7 mouse cellular contexts compared by ENCODE assay signal in genomic region chr2:84650464-84651195, GRCm38 (mm10). TPM values are rescaled to one million over a fixed set of nuclear protein-coding genes. Genes with fewer than 3 reads are reported as not detected.
DNase-seq lines count a peak whose midpoint lies in the region; ATAC-seq and TF ChIP-seq lines count a peak whose summit lies in the region.

TSS of gene Ctnnd1 (minus strand) at chr2:84650765.

- DNase-seq in adrenal gland, postnatal 10 days = peak; percentile 90
- peak; percentile 93 for DNase-seq in embryo, embryonic 10 days (ENCODE audit: low spot score)
- peak; percentile 74 to 86 for DNase-seq in gastrocnemius, adult 8-10 months (ENCODE audit: low spot score in 2 of 2)
- peak; percentile 96 for DNase-seq in hindbrain, postnatal 0 days (ENCODE audit: low spot score)
- peak; percentile 80 to 85 for DNase-seq in left cerebral cortex, adult 2 months (ENCODE audit: extremely low spot score in 1 of 2, low spot score in 2 of 2)
- DNase-seq in right cerebral cortex, postnatal 14 days = peak; percentile 74

- peak within 1 kb of the TSS; percentile 73 for H3K4me3 ChIP-seq in hindbrain, postnatal 0 days (ENCODE audit: low read length)
- peak within 1 kb of the TSS; percentile 68 for H3K4me3 ChIP-seq in left cerebral cortex, adult 2 months
- peak within 1 kb of the TSS; percentile 74 for H3K4me3 ChIP-seq in macrophage (ENCODE audit: inconsistent target)

- no peaks in the 10 kb centered on the region for H3K27me3 ChIP-seq in hindbrain, postnatal 0 days (ENCODE audit: insufficient read depth, low read length)

- ATAC-seq in hindbrain, postnatal 0 days = peak; percentile 99

- peaks cover 4% of the 10 kb centered on the region; the same call in 1 of the 2 replicates for H3K4me1 ChIP-seq in hindbrain, postnatal 0 days (ENCODE audit: insufficient read depth, low read length)

- H3K4me2 ChIP-seq in hindbrain, postnatal 0 days (ENCODE audit: low read depth, low read length) = peak within 1 kb of the TSS; percentile 77

- intact Hi-C loops in left cerebral cortex, adult 2 months (cut with DNase I) = loop anchor here (1.0 kb wide), 1 partner anchor 32 kb away; no protein-coding TSS in a partner anchor

- H3K27ac ChIP-seq in hindbrain, postnatal 0 days = peak within 1 kb of the TSS; percentile 94
- H3K27ac ChIP-seq in left cerebral cortex, adult 2 months = peak within 1 kb of the TSS; percentile 95
- H3K27ac ChIP-seq in macrophage = peak within 1 kb of the TSS; percentile 92

- H3K9me3 ChIP-seq in hindbrain, postnatal 0 days (ENCODE audit: low read length) = no peaks in the 10 kb centered on the region

- WGBS in hindbrain, postnatal 0 days = 0% methylated on average over 15 of the region's 15 CpGs
- 0% methylated on average over 13 of the region's 15 CpGs for WGBS in macrophage (ENCODE audit: missing documents)

- peaks cover 49% of the 10 kb centered on the region for H3K79me2 ChIP-seq in macrophage (ENCODE audit: inconsistent target)

- H3K36me3 ChIP-seq in hindbrain, postnatal 0 days (ENCODE audit: insufficient read depth, low read length) = no peaks in the 10 kb centered on the region
- no peaks in the 10 kb centered on the region for H3K36me3 ChIP-seq in macrophage (ENCODE audit: inconsistent target)

- peak within 1 kb of the TSS; percentile 79 for H3K9ac ChIP-seq in hindbrain, postnatal 0 days (replicated peaks; ENCODE audit: low read length)

- TF ChIP-seq CTCF in hindbrain, postnatal 0 days (IDR thresholded peaks at IDR 0.05; ENCODE audit: low read depth) = no peak
- no peak for TF ChIP-seq CTCF in left cerebral cortex, adult 2 months (IDR thresholded peaks at IDR 0.05)

RNA-seq across cellular contexts. Expression of gene Ctnnd1, which starts in this region (rescaled TPM):
- 100 to 1,000 TPM; 112 to 126 TPM for total RNA-seq in adrenal gland, postnatal 10 days (2021)
- total RNA-seq in gastrocnemius, adult 8-10 months (2022) = 10 to 100 TPM; 20.7 to 26.6 (median 21.9) TPM
- 75.7 and 86.5 TPM in 2 replicates for total RNA-seq in hindbrain, postnatal 0 days (2014; rRNA removed)
- 12.7 and 15.8 TPM in 2 replicates for polyA plus RNA-seq in hindbrain, postnatal 0 days (2015; fragmentation: Nextera tagmentation; extraction: Ambion mirVana)
- 10 to 100 TPM; 65.1 to 70.2 TPM for total RNA-seq in left cerebral cortex, adult 2 months (2021)
- 100 to 1,000 TPM in 25 of 26 experiments, 10 to 100 TPM in 1; 99.0 to 184 (median 133) TPM for total RNA-seq in macrophage (2018; cell fraction: chromatin; rRNA removed)
- total RNA-seq in macrophage (2018; cell fraction: cytosol; rRNA removed) = 100 to 1,000 TPM in 15 of 26 experiments, 10 to 100 TPM in 11; 68.6 to 130 (median 105) TPM
- total RNA-seq in macrophage (2018; cell fraction: nucleus; rRNA removed) = 100 to 1,000 TPM; 101 to 198 (median 136) TPM
- 65.8 to 90.5 TPM (median 79.6 TPM) in 3 replicates for polyA plus RNA-seq in macrophage (2018)

Comparison
In these comparisons a context has a peak if more than half of its experiments do, and no peak if none do; other contexts are left out.
1. Peak in every context shown above with its lines: DNase-seq, ATAC-seq, H3K4me3 ChIP-seq and H3K27ac ChIP-seq.